Mouse (Mus musculus) right cerebral cortex, postnatal 25 days (tissue): ENCODE results near the gene 1700049E17Rik1.
"Not testable (repeated sequence)": the region's sequence is repeated elsewhere in the genome, so short reads cannot be mapped to it uniquely, and the experiment has no call there.

Source experiments
- DNase-seq: peaks from one replicate; pipeline ENCODE4 v3.0.0; 2022

1700049E17Rik1 gene

GRCm38 (mm10) chr14:41924649-41925048 is at the start of gene 1700049E17Rik1:
1700049E17Rik1 (plus strand) TSS chr14:41924949.
- DNase-seq = not testable (repeated sequence)

- DNase-seq = not testable (repeated sequence)
Measured at GRCm38 (mm10) chr14:41907190-41907589, 17.6 kb upstream of the 1700049E17Rik1 start, which contains the start of gene Gm7980. Gm7980 (minus strand) TSS chr14:41907290.

GRCm38 (mm10) chr14:41943695-41944094 is 18.9 kb downstream of the 1700049E17Rik1 start, which contains the start of gene 1700024B05Rik:
1700024B05Rik (plus strand) TSS chr14:41943995.
- not testable (repeated sequence) for DNase-seq

GRCm38 (mm10) chr14:41964095-41964494 is 39.3 kb downstream of the 1700049E17Rik1 start:
- DNase-seq = not testable (repeated sequence)

- DNase-seq = not testable (repeated sequence)
Measured at GRCm38 (mm10) chr14:41967827-41968226, 43.1 kb downstream of the 1700049E17Rik1 start, which contains the start of gene Gm6401. Gm6401 (minus strand) TSS chr14:41967927.

GRCm38 (mm10) chr14:41968596-41968995 is 43.8 kb downstream of the 1700049E17Rik1 start:
- not testable (repeated sequence) for DNase-seq
